Mouse (Mus musculus) brain, embryonic 14.5 days (tissue): ENCODE data around the gene Lrrc56.

ENCODE experiments used
- CTCF ChIP-seq: fragments of 200-500 bp; IDR thresholded peaks from 2 replicates; pipeline ENCODE4 v1.5.1; 2012; ENCODE audit warnings: inconsistent platforms, mild to moderate bottlenecking, moderate library complexity, borderline replicate concordance; ENCODE audit not compliant: insufficient read depth, insufficient read length; ENCODE audit errors: extremely low read depth
- POLR2A ChIP-seq: fragments of 200-500 bp; IDR thresholded peaks from 2 replicates; pipeline ENCODE4 v1.6.1; 2012; ENCODE audit warnings: mild to moderate bottlenecking, inconsistent platforms, borderline replicate concordance; ENCODE audit not compliant: poor library complexity, insufficient read depth, insufficient read length, severe bottlenecking; ENCODE audit errors: extremely low read depth

DNA sequence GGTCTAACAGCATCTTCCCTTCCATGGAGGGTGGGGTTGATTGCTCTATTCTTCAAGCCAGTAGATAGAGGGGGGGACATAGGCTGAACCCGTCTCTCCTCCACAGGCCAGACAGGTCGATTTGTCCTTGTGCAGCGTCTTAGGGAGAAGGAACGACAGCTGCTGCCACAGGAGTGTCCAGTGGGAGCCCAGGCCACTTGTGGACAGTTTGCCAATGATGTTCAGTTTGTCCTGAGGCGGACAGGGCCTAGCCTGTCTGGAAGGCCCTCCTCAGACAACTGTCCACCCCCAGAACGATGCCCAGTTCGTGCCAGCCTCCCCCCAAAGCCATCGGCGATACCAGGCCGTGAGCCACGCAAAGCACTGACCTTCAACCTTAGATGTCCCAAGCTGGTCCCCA, 22.9 kb downstream of the Lrrc56 start:
- TF ChIP-seq CTCF, result no peak
- TF ChIP-seq POLR2A, result no peak
